Mouse (Mus musculus) liver, adult 2 months (tissue): ENCODE measurements around the gene Cep295nl. TPM values are rescaled to one million over a fixed set of nuclear protein-coding genes. Genes with fewer than 3 reads are reported as not detected.
A peak's percentile ranks its signal among the peaks of the same experiment; 100 is the strongest.

ENCODE experiments used
- DNase-seq: peaks from one replicate; pipeline ENCODE4 v3.0.0-alpha.2; 2011; ENCODE audit warnings: low read depth, low spot score; ENCODE audit errors: extremely low read depth
- H3K27ac ChIP-seq: fragments of 200-500 bp; replicated peaks from 2 replicates; pipeline ENCODE4 v1.5.1; 2012; ENCODE audit warnings: low read depth, mild to moderate bottlenecking, control low read depth, inconsistent platforms, low read length; ENCODE audit not compliant: insufficient read depth
- H3K27me3 ChIP-seq: fragments of 200-500 bp; 2 replicates; pipeline ENCODE4 v1.6.1; 2012; ENCODE audit warnings: mild to moderate bottlenecking, moderate library complexity, low read length, inconsistent platforms; ENCODE audit not compliant: control insufficient read depth, insufficient read depth
- H3K36me3 ChIP-seq: fragments of 200-500 bp; 2 replicates; pipeline ENCODE4 v1.6.1; 2012; ENCODE audit warnings: low read length, inconsistent platforms; ENCODE audit not compliant: control insufficient read depth, insufficient read depth
- H3K4me1 ChIP-seq: fragments of 200-500 bp; 2 replicates; pipeline ENCODE4 v1.6.1; 2011; ENCODE audit warnings: low read length; ENCODE audit not compliant: control insufficient read depth, insufficient read depth
- H3K4me3 ChIP-seq: fragments of 200-500 bp; 2 replicates; pipeline ENCODE4 v1.5.1; 2011; ENCODE audit warnings: low read depth, mild to moderate bottlenecking, control low read depth, low read length, moderate library complexity; ENCODE audit not compliant: insufficient read depth
- H3K79me2 ChIP-seq: fragments of 200-500 bp; 2 replicates; pipeline ENCODE4 v1.6.1; 2012; ENCODE audit warnings: inconsistent platforms, mild to moderate bottlenecking, low read length, moderate library complexity; ENCODE audit not compliant: control insufficient read depth, insufficient read depth
- H3K9ac ChIP-seq: fragments of 200-500 bp; 2 replicates; pipeline ENCODE4 v1.6.1; 2012; ENCODE audit warnings: low read depth, mild to moderate bottlenecking, control low read depth, inconsistent platforms, low read length
- CTCF ChIP-seq: fragments of 200-500 bp; IDR thresholded peaks from 2 replicates; pipeline ENCODE4 v1.5.1; 2011; ENCODE audit warnings: low read depth, low read length, control low read depth
- POLR2A ChIP-seq: fragments of 200-500 bp; IDR thresholded peaks from 2 replicates; pipeline ENCODE4 v1.6.1; 2011; ENCODE audit warnings: low read length, control low read depth; ENCODE audit not compliant: insufficient read depth; ENCODE audit errors: extremely low read depth
- WGBS: fragments of 180-500 bp; shearing (Covaris S2); methylation state at CpG from one replicate; pipeline ENCODE4 v1.1.7; 2018; 5-methylcytosine and 5-hydroxymethylcytosine counted together
- polyA plus RNA-seq: library from polyadenylated mRNA; depleted of rRNA; stranded (reverse); fragments of >200 nt; gene quantifications from 2 replicates; pipeline ENCODE4 v1.2.3, GENCODE M21; 2012
- total RNA-seq: library from RNA; depleted of rRNA; stranded (reverse); fragments of >200 nt; gene quantifications from 2 replicates; pipeline ENCODE4 v1.2.3, GENCODE M21; 2014

The Cep295nl gene
- total and polyA plus RNA-seq, 2 experiments, result not detected

GRCm38 (mm10) chr11:118354636-118355191 is 12.4 kb upstream of the Cep295nl start:
- H3K4me3 ChIP-seq, result peak overlapping the region; percentile 64
- 0 out of 2 replicates have a peak, but pooled peaks cover 2% of the 10 kb centered on the region for H3K4me1 ChIP-seq
- 2% methylated on average over 45 of the region's 47 CpGs for WGBS
- no peak for DNase-seq
- peaks cover 4% of the 10 kb centered on the region; the same call in 1 of the 2 replicates for H3K27me3 ChIP-seq
- no peak for TF ChIP-seq POLR2A
- TF ChIP-seq CTCF, result no peak
- no peaks in the 10 kb centered on the region for H3K79me2 ChIP-seq
- H3K9ac ChIP-seq, result peak overlapping the region; percentile 70
- H3K36me3 ChIP-seq, result no peaks in the 10 kb centered on the region
- 0 out of 2 replicates have a peak overlapping the region, but pooled peaks have one; percentile 19 for H3K27ac ChIP-seq

GRCm38 (mm10) chr11:118349494-118349893 is 7.2 kb upstream of the Cep295nl start:
- TF ChIP-seq POLR2A (no peak), CTCF (no peak)
- no peak overlapping the region for H3K4me3 ChIP-seq
- H3K27ac ChIP-seq, result no peak overlapping the region
- no peaks in the 10 kb centered on the region for H3K27me3 ChIP-seq
- no peak for DNase-seq
- 92% methylated on average over 5 of the region's 5 CpGs for WGBS
- H3K4me1 ChIP-seq, result 0 out of 2 replicates have a peak, but pooled peaks cover 2% of the 10 kb centered on the region
- no peak overlapping the region for H3K9ac ChIP-seq
- H3K79me2 ChIP-seq, result no peaks in the 10 kb centered on the region
- no peaks in the 10 kb centered on the region for H3K36me3 ChIP-seq

- H3K79me2 ChIP-seq, result no peaks in the 10 kb centered on the region
- TF ChIP-seq CTCF (no peak), POLR2A (no peak)
- H3K27me3 ChIP-seq, result no peaks in the 10 kb centered on the region
- H3K27ac ChIP-seq, result no peak overlapping the region
- DNase-seq, result no peak
- H3K4me3 ChIP-seq, result no peak overlapping the region
- no peak overlapping the region for H3K9ac ChIP-seq
- H3K36me3 ChIP-seq, result no peaks in the 10 kb centered on the region
- 70% methylated on average over 5 of the region's 5 CpGs for WGBS
- H3K4me1 ChIP-seq, result 0 out of 2 replicates have a peak, but pooled peaks cover 2% of the 10 kb centered on the region
Measured at GRCm38 (mm10) chr11:118348877-118349276, 6.6 kb upstream of the Cep295nl start.

- H3K4me3 ChIP-seq, result no peak overlapping the region
- TF ChIP-seq CTCF (no peak), POLR2A (no peak)
- H3K4me1 ChIP-seq, result no peaks in the 10 kb centered on the region
- H3K79me2 ChIP-seq, result no peaks in the 10 kb centered on the region
- DNase-seq, result no peak
- no peaks in the 10 kb centered on the region for H3K36me3 ChIP-seq
- H3K27ac ChIP-seq, result no peak overlapping the region
- no peak overlapping the region for H3K9ac ChIP-seq
- no peaks in the 10 kb centered on the region for H3K27me3 ChIP-seq
- 66% methylated on average over 3 of the region's 3 CpGs for WGBS
Measured at GRCm38 (mm10) chr11:118348419-118348818, 6.1 kb upstream of the Cep295nl start.

GRCm38 (mm10) chr11:118347911-118348310 is 5.6 kb upstream of the Cep295nl start:
- Histone ChIP-seq H3K4me3 (no peak overlapping the region), H3K27me3 (no peaks in the 10 kb centered on the region), H3K4me1 (no peaks in the 10 kb centered on the region), H3K27ac (no peak overlapping the region), H3K9ac (no peak overlapping the region), H3K79me2 (no peaks in the 10 kb centered on the region), H3K36me3 (no peaks in the 10 kb centered on the region)
- TF ChIP-seq POLR2A (no peak), CTCF (no peak)
- DNase-seq, result no peak
- 86% methylated on average over 12 of the region's 12 CpGs for WGBS

GRCm38 (mm10) chr11:118347391-118347790 is 5.1 kb upstream of the Cep295nl start:
- Histone ChIP-seq H3K9ac (no peak overlapping the region), H3K4me3 (no peak overlapping the region), H3K36me3 (no peaks in the 10 kb centered on the region), H3K27ac (no peak overlapping the region), H3K4me1 (no peaks in the 10 kb centered on the region), H3K27me3 (no peaks in the 10 kb centered on the region), H3K79me2 (no peaks in the 10 kb centered on the region)
- no peak for DNase-seq
- TF ChIP-seq POLR2A (no peak), CTCF (no peak)
- 85% methylated on average over 2 of the region's 2 CpGs for WGBS
